Mouse (Mus musculus): Measurements from ENCODE around the gene Fgr. TPM values are rescaled to one million over a fixed set of nuclear protein-coding genes. Genes with fewer than 3 reads are reported as not detected.
A peak's percentile ranks its signal among the peaks of the same experiment; 100 is the strongest.

Fgr gene
- polyA plus RNA-seq, 1 experiment from 2014 or later = 0.19 TPM

DNA sequence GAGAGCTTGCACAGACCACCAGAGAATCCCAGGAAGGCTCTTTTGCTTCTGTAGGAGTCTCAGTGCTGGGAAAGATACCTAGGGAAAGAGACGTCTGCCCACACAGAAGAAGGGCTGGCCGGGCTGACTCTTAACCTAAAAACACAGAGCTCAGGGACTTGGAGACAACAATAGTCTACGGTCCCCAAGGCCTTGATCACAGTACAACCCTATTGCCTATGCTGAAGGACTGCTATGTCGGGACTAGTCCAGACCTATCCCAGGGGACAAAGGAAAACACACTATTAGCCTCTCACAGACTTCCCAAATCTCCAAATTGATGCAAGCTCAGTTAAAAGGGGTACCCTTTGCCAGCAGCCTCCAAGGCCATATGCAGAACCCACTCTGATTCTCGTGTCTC, 12.0 kb upstream of the Fgr start:
- Histone ChIP-seq H3K27ac (peak overlapping the region; percentile 86; the same call in 1 of the 2 replicates), H3K27me3 (ENCODE audit: low read depth, poor library complexity, severe bottlenecking) (no peaks in the 10 kb centered on the region), H3K4me3 (no peak overlapping the region), H3K9me3 (replicated peaks) (no peaks in the 10 kb centered on the region), H3K4me1 (peaks cover 54% of the 10 kb centered on the region), H3K36me3 (no peaks in the 10 kb centered on the region)
- WGBS = 82% methylated on average over 5 of the region's 5 CpGs
- DNase-seq (ENCODE audit: low spot score) = no peak

DNA sequence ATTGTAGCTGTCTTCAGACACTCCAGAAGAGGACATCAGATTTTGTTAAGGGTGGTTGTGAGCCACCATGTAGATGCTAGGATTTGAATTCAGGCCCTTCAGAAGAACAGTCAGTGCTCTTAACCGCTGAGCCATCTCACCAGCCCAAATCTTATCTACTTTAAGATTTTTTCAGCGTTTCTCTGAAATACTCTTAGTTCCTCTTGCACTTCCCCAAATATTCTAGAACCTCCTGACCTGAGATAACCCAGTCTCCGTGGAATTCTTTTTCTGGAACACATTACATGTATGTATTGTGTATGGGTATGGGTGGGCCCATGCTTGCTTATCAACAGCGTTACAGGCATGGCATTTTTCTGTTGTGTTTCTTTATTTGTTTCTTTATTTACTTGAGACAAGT, 11.3 kb upstream of the Fgr start:
- H3K36me3 ChIP-seq = no peaks in the 10 kb centered on the region
- no peaks in the 10 kb centered on the region for H3K27me3 ChIP-seq (ENCODE audit: low read depth, poor library complexity, severe bottlenecking)
- no peak overlapping the region for H3K4me3 ChIP-seq
- H3K4me1 ChIP-seq = peaks cover 54% of the 10 kb centered on the region
- H3K27ac ChIP-seq = no peak overlapping the region
- no peak for DNase-seq (ENCODE audit: low spot score)
- no peaks in the 10 kb centered on the region for H3K9me3 ChIP-seq (replicated peaks)
- 95% methylated on average over 4 of the region's 4 CpGs for WGBS

DNA sequence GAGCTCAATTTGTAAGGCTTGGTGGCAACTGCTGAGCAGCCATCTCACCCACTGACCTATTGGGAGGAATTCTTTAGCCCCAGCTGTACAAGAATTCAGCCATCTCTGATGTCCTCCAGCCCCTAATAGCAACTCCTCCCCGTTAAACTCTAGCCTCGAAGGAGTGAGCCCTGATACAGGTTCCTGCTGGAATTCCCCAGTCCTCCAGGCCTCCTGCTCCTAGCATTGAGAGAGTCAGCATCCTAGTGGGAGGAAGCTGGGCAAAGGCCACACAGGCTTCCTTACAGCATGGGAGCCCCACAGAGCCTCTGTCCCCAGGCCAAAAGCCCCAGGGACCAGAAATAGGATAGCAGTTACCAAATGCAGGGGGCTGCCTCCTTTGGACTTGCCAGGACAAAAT, 10.5 kb upstream of the Fgr start:
- Histone ChIP-seq H3K9me3 (replicated peaks) (no peaks in the 10 kb centered on the region), H3K4me3 (no peak overlapping the region), H3K27ac (peak overlapping the region; percentile 82), H3K27me3 (ENCODE audit: low read depth, poor library complexity, severe bottlenecking) (no peaks in the 10 kb centered on the region), H3K4me1 (peaks cover 56% of the 10 kb centered on the region), H3K36me3 (no peaks in the 10 kb centered on the region)
- DNase-seq (ENCODE audit: low spot score) = no peak
- 41% methylated on average over 2 of the region's 2 CpGs for WGBS

DNA sequence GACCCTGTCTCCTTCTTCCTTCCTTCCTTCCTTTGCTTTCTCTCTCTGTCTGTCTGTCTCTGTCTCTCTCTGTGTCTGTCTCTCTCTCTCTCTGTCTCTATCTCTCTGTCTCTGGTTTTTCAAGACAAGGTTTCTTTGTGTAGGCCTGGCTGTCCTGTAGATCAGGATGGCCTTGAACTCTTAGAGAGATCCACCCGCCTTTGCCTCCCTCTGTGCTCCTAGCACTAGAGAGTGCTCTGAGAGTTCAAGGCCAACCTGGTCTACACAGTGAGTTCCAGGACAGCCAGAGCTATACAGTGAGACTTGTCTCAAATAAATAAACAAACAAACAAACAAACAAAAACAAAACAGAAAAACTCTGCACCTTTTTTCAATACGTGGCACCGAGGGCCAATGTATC, 9.8 kb upstream of the Fgr start:
- 41% methylated on average over 3 of the region's 3 CpGs for WGBS
- H3K27ac ChIP-seq = peak overlapping the region; percentile 82
- DNase-seq (ENCODE audit: low spot score) = no peak

DNA sequence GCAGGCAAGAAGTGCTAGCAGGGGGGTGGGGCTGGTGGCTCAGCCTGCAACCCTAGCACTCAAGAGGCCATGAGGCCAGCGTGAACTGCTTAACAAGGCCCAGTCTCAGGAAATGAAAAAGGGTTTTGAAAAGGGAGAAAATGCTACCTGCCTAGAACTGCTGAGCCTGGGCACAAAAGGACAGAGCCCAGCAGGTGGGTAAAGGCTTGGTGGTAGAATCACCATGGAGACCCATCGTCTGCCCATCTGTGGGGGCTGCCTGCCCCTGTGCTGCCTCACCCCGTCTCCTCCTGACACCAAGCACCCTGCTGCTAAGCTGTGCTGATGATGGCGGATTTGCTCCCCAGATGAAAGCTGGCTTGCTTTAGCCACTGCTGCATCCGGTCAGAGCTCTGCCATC, 9.4 kb upstream of the Fgr start:
- DNase-seq (ENCODE audit: low spot score) = no peak
- Histone ChIP-seq H3K27me3 (ENCODE audit: low read depth, poor library complexity, severe bottlenecking) (no peaks in the 10 kb centered on the region), H3K36me3 (no peaks in the 10 kb centered on the region), H3K4me3 (0 out of 2 replicates have a peak overlapping the region, but pooled peaks have one; percentile 7), H3K4me1 (peaks cover 48% of the 10 kb centered on the region), H3K27ac (peak overlapping the region; percentile 82), H3K9me3 (replicated peaks) (no peaks in the 10 kb centered on the region)
- WGBS = 36% methylated on average over 5 of the region's 5 CpGs

More for the DNA sequence above, 9.8 kb upstream of the Fgr start:
- Histone ChIP-seq H3K36me3 (no peaks in the 10 kb centered on the region), H3K4me1 (peaks cover 51% of the 10 kb centered on the region), H3K9me3 (replicated peaks) (no peaks in the 10 kb centered on the region), H3K4me3 (no peak overlapping the region), H3K27me3 (ENCODE audit: low read depth, poor library complexity, severe bottlenecking) (no peaks in the 10 kb centered on the region)

DNA sequence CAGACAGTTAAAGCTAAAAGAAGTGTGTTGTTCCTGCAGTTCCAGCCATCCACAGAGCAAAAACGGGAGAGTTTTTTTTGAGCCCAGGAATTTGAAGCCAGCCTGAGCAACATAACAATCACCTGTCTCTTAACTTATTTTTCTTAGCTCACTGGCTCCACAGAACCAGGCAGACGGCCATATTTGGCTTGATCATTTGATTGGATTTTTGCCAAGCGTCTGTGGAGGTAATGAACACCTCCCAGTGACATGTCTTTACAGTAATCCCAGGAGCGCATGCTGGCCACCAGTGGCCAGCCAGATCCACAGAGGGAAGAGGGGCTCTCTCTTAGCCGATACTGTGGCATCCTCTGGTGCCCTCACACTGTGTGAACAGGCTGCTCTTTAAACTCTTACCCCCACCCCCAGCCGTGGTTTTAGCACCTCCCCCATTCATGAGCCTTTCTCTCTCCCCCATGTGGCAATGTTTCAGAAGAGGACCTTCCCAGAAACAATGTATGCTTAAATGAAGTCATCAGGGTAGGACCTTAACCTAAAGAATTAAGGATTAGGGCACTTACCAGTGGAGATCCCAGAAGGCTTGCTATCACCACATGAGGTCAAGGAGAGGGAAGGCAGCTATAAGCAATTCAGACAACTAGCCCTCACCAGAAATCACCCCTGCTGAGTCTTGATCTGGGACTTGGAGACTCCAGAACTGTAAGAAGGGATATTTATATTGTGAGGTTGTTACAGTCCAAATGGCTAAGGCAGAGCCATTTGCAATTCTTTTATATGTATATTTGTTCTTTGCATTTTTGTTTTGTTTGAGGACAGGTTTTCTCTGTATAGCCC, 5.6 kb upstream of the Fgr start:
- Histone ChIP-seq H3K4me3 (no peak overlapping the region), H3K9me3 (replicated peaks) (no peaks in the 10 kb centered on the region), H3K27ac (0 out of 2 replicates have a peak overlapping the region, but pooled peaks have one; percentile 9), H3K36me3 (no peaks in the 10 kb centered on the region), H3K27me3 (ENCODE audit: low read depth, poor library complexity, severe bottlenecking) (peaks cover 19% of the 10 kb centered on the region), H3K4me1 (peaks cover 34% of the 10 kb centered on the region)
- 60% methylated on average over 6 of the region's 6 CpGs for WGBS
- DNase-seq (ENCODE audit: low spot score) = no peak

DNA sequence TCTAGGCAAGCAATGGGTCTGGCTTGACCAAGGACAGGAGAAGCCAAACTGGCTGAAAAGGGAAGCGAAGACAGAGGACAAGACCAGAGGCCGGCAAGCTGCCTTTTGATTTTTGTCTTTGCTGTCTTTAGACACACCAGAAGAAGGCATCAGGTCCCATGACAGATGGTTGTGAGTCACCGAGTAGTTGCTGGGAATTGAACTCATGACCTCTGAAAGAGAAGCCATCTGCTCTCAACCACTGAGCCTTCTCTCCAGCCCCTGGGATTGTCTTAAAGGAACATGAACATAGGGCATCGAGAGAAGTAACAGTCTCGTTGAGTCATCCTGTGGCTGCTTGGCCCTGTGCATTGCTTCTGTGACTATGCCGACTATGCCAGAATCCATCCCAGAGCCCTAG, 2.3 kb upstream of the Fgr start:
- 69% methylated on average over 6 of the region's 6 CpGs for WGBS
- Histone ChIP-seq H3K36me3 (no peaks in the 10 kb centered on the region), H3K9me3 (replicated peaks) (no peaks in the 10 kb centered on the region), H3K4me1 (peaks cover 47% of the 10 kb centered on the region), H3K4me3 (no peak overlapping the region), H3K27me3 (ENCODE audit: low read depth, poor library complexity, severe bottlenecking) (peaks cover 49% of the 10 kb centered on the region), H3K27ac (no peak overlapping the region)
- no peak for DNase-seq (ENCODE audit: low spot score)

DNA sequence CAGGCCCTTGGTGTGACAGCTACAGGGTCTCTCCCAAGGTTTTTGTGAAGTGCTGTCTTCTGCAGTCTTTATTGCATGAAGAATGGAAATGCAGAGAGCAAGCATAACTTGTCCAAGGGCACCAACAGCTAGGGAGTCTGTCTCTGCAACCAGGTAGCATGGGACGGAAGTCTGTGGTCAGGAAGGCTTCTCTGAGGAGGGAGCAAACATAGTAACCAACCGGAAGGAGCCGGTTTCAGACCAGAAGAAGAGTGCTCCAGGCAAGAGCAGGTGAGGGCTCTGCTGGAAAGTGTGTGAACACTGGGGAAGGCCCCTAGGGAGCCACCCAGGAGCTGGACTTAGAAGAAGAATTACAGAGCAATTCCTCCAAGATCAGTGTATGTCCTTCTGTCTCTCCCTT, 1.8 kb upstream of the Fgr start:
- Histone ChIP-seq H3K4me1 (peaks cover 51% of the 10 kb centered on the region), H3K9me3 (replicated peaks) (no peaks in the 10 kb centered on the region), H3K36me3 (no peaks in the 10 kb centered on the region), H3K27ac (peak overlapping the region; percentile 30; the same call in 1 of the 2 replicates), H3K4me3 (no peak overlapping the region), H3K27me3 (ENCODE audit: low read depth, poor library complexity, severe bottlenecking) (peaks cover 54% of the 10 kb centered on the region)
- no peak for DNase-seq (ENCODE audit: low spot score)
- WGBS = 66% methylated on average over 3 of the region's 3 CpGs

DNA sequence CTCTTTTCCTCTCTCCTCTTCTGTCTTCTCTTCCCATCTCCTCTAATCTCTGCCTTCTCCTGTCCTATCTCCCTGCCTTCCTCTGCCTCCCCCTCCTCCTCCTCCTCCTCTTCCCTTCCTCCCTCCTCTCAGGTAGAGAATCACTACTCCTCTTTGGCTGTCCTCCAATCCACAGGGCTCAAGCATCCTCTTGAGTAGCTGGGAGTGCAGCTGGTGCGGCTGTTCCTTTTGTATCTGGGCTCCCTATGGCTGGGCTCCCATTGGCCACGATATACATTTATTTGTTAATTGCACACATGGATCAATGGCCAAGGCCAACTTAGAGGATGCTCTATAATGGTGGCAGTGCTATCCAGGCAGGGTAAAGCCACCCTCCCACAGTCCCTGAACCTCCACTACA, 1.3 kb upstream of the Fgr start:
- 60% methylated on average over 2 of the region's 2 CpGs for WGBS
- no peaks in the 10 kb centered on the region for H3K36me3 ChIP-seq
- no peaks in the 10 kb centered on the region for H3K9me3 ChIP-seq (replicated peaks)
- H3K4me3 ChIP-seq = no peak overlapping the region
- peaks cover 58% of the 10 kb centered on the region for H3K27me3 ChIP-seq (ENCODE audit: low read depth, poor library complexity, severe bottlenecking)
- no peak for DNase-seq (ENCODE audit: low spot score)
- H3K27ac ChIP-seq = no peak overlapping the region
- H3K4me1 ChIP-seq = peaks cover 55% of the 10 kb centered on the region

DNA sequence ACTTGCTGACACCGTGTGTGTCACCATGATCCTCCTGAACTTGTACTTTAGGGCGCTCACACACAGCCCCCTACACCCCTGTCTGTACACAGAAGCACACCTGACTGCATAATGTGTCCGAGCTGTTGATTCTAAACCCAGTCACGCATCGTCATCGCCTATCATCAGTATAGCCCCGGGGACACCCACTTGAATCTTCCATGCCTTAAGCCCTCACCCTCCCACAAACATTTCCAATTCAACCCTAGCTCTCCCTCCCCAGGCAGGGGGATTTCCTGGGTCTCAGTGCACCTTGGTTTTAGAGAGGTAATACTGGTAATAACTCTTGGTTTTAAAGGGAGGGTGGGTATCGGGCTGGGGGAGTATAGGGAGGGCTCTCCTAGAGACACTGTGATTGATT, 709 bp upstream of the Fgr start:
- H3K4me1 ChIP-seq = peaks cover 57% of the 10 kb centered on the region
- WGBS = 44% methylated on average over 8 of the region's 8 CpGs

DNA sequence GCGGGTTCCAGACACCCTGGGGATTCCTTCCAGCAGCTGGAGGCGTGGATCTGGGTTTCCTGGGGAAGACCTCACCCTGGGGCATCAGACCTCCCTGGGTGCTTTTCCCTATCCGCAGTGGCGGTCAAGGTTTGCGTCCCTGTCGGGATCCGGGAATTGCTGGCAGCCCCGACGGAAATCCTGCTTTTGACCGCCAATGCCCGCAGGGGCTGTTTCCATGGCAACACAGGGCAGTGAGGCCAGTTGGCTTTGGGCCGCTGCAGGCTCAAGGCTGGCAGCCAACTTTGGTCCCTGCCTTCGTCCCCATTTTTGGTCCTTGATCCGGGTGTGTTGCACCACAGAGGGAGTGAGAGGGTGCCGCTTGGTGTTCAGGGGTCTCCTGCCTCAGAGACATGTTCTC, 1.0 kb downstream of the Fgr start:
- H3K4me1 ChIP-seq = peaks cover 50% of the 10 kb centered on the region
- H3K27ac ChIP-seq = peak overlapping the region; percentile 83
- WGBS = 2% methylated on average over 15 of the region's 15 CpGs

More for the DNA sequence above, 709 bp upstream of the Fgr start:
- no peak overlapping the region for H3K4me3 ChIP-seq
- H3K27ac ChIP-seq = peak overlapping the region; percentile 83
- no peaks in the 10 kb centered on the region for H3K9me3 ChIP-seq (replicated peaks)
- H3K27me3 ChIP-seq (ENCODE audit: low read depth, poor library complexity, severe bottlenecking) = peaks cover 61% of the 10 kb centered on the region
- no peaks in the 10 kb centered on the region for H3K36me3 ChIP-seq
- DNase-seq (ENCODE audit: low spot score) = no peak

DNA sequence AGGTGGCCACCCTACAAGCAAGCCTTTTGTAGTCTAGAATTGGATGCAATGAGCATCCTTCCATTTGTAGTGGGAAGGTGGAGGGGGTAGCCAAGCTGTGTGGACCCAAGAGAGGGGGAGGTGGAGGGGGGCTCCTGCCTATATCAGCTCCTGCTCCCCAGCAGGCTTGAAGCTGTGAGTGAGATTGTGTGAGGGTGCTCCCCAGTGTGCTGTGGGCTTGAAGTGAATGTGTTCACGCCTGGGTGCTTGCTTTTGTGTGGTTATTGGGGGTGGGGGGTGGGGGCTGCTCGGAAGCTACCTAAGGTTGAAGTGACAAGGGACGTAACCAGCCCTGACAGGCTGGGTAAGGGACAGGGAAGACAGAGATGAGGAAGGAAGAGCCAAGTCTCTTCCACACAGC, 1.9 kb downstream of the Fgr start:
- DNase-seq (ENCODE audit: low spot score) = no peak

More for the DNA sequence above, 1.0 kb downstream of the Fgr start:
- H3K27me3 ChIP-seq (ENCODE audit: low read depth, poor library complexity, severe bottlenecking) = peaks cover 61% of the 10 kb centered on the region
- H3K9me3 ChIP-seq (replicated peaks) = no peaks in the 10 kb centered on the region
- peak overlapping the region; percentile 44 for H3K4me3 ChIP-seq
- DNase-seq (ENCODE audit: low spot score) = peak; percentile 93
- H3K36me3 ChIP-seq = no peaks in the 10 kb centered on the region

DNA sequence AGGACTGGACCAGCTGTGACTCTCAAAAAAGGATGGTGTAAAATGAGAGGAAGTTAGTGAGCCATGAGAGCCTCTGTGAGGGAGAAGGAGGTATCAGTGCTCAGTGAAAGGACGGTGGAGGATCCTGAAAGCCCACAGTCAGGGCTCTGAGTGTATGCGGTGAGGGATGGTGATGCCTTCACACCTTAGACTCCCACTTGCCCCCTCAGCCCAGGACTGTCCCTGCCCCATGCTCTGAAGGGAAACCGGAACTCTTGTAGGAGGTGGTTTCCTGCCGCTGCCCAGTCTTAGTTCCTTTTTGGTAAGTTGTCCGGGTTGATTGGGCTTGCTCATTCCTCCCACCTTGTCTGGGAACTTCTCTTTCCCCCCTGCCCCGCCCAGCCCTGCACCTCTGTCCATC, 2.8 kb downstream of the Fgr start:
- Histone ChIP-seq H3K36me3 (no peaks in the 10 kb centered on the region), H3K9me3 (replicated peaks) (no peaks in the 10 kb centered on the region), H3K27me3 (ENCODE audit: low read depth, poor library complexity, severe bottlenecking) (peaks cover 59% of the 10 kb centered on the region), H3K4me1 (peaks cover 56% of the 10 kb centered on the region), H3K27ac (no peak overlapping the region), H3K4me3 (no peak overlapping the region)
- no peak for DNase-seq (ENCODE audit: low spot score)
- 70% methylated on average over 6 of the region's 6 CpGs for WGBS

More for the DNA sequence above, 1.9 kb downstream of the Fgr start:
- Histone ChIP-seq H3K27ac (peak overlapping the region; percentile 83), H3K4me3 (no peak overlapping the region), H3K9me3 (replicated peaks) (no peaks in the 10 kb centered on the region), H3K4me1 (peaks cover 50% of the 10 kb centered on the region), H3K36me3 (no peaks in the 10 kb centered on the region), H3K27me3 (ENCODE audit: low read depth, poor library complexity, severe bottlenecking) (peaks cover 61% of the 10 kb centered on the region)
- WGBS = 63% methylated on average over 3 of the region's 3 CpGs
